36 mouse cellular contexts compared by ENCODE assay signal in genomic region chr19:23607951-23608350, GRCm38 (mm10). TPM values are rescaled to one million over a fixed set of nuclear protein-coding genes. Genes with fewer than 3 reads are reported as not detected.
"Had no signal": no experiment of that assay in that cellular context is flagged by ENCODE, and none has a peak within 500 bp of the region (broad histone marks: within the 10 kb centered on the region; RNA-seq: fewer than 3 reads in every experiment).

No protein-coding gene starts in this region.

- DNase-seq: heart, postnatal 10 days; heart, postnatal 14 days; heart, postnatal 36 days; heart, postnatal 4 days; kidney, adult 11 months; kidney, adult 18-20 months; kidney, adult 2 months; kidney, adult 8-10 months; kidney, adult 9 months; kidney, postnatal 10 days; kidney, postnatal 14 days; kidney, postnatal 25 days; kidney, postnatal 36 days; kidney, postnatal 4 days; layer of hippocampus, adult 9-11 months; layer of hippocampus, postnatal 36 days had no signal

- H3K27ac ChIP-seq: heart, embryonic 10.5 days; heart, embryonic 13.5 days; heart, embryonic 15.5 days; hindbrain, embryonic 10.5 days; hindbrain, embryonic 12.5 days; hindbrain, embryonic 13.5 days; hindbrain, embryonic 14.5 days; hindbrain, embryonic 15.5 days; hindbrain, postnatal 0 days; intestine, embryonic 15.5 days; kidney, embryonic 15.5 days; kidney, postnatal 0 days; layer of hippocampus, adult 2 months had no signal

- ATAC-seq: hindbrain, embryonic 16.5 days; hindbrain, postnatal 0 days; inflammation-experienced regulatory T-cells, adult 6 months; intestine, embryonic 15.5 days; intestine, embryonic 16.5 days; intestine, postnatal 0 days had no signal

- H3K4me3 ChIP-seq: heart, embryonic 10.5 days; heart, embryonic 12.5 days; heart, embryonic 13.5 days; heart, embryonic 15.5 days; hindbrain, embryonic 10.5 days; hindbrain, embryonic 12.5 days; hindbrain, embryonic 13.5 days; hindbrain, embryonic 15.5 days; intestine, embryonic 15.5 days; kidney, embryonic 15.5 days; layer of hippocampus, adult 2 months had no signal

RNA-seq across cellular contexts. Expression of gene 1700028P14Rik, which starts 44.7 kb away (rescaled TPM):
- total RNA-seq: heart, postnatal 10 days; heart, postnatal 14 days; heart, postnatal 25 days; heart, postnatal 36 days; heart, postnatal 4 days; hematopoietic stem cell, adult 5-6 weeks had no signal
